Comparison of ENCODE assay signal across 15 mouse cellular contexts in the genomic region with DNA sequence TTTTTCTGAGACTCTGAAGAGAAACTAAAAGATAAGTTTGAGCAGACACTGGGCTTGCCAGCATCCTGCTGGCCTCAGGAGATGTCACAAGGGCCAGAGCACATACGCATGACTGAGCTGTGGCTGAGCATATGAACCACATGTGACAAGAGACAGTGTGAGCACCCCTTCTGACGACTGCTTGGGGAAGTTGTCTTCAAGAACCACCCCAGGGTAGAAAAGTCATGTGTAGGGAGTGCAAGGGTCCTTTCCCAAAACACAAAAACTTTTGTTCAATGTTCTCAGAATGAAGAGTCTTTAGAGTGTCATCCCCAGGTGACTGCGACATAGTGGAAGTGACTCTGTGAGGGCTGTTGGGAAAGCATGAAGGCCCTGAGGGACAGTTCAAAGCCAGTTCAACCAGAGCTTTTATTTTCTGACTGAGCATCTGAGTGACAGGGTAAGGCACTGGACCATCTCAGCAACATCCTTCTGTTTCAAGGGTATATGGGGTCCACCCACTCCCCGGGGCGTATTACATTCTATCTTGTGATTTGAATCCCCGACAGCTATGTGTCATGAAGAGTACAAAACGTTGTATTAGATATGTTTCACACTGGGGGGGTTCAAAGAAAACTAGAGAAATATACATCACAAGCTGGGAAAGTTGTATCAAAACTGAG. TPM values are rescaled to one million over a fixed set of nuclear protein-coding genes. Genes with fewer than 3 reads are reported as not detected.
DNase-seq lines count a peak whose midpoint lies in the region; ATAC-seq and TF ChIP-seq lines count a peak whose summit lies in the region.
"Had no signal": no experiment of that assay in that cellular context is flagged by ENCODE, and none has a peak within 500 bp of the region (broad histone marks: within the 10 kb centered on the region; RNA-seq: fewer than 3 reads in every experiment).

No protein-coding gene starts in this region.

- no peaks in the 10 kb centered on the region for H3K36me3 ChIP-seq in intestine, embryonic 14.5 days (ENCODE audit: control insufficient read depth, insufficient read depth, low read length)
- H3K36me3 ChIP-seq in intestine, postnatal 0 days (ENCODE audit: control insufficient read depth, insufficient read depth), result no peaks in the 10 kb centered on the region
- H3K36me3 ChIP-seq: embryonic facial prominence, embryonic 13.5 days; liver, embryonic 13.5 days had no signal

- no peak overlapping the region for H3K4me2 ChIP-seq in intestine, embryonic 14.5 days (ENCODE audit: low read length)
- H3K4me2 ChIP-seq in intestine, postnatal 0 days (replicated peaks; ENCODE audit: low read depth), result no peak overlapping the region
- H3K4me2 ChIP-seq: embryonic facial prominence, embryonic 13.5 days; forebrain, embryonic 13.5 days; liver, embryonic 13.5 days had no signal

- H3K27me3 ChIP-seq in intestine, embryonic 14.5 days (replicated peaks; ENCODE audit: control insufficient read depth, insufficient read depth, low read length), result no peaks in the 10 kb centered on the region
- no peaks in the 10 kb centered on the region for H3K27me3 ChIP-seq in intestine, postnatal 0 days (replicated peaks; ENCODE audit: control insufficient read depth, insufficient read depth, low read length)
- H3K27me3 ChIP-seq: embryonic facial prominence, embryonic 13.5 days; forebrain, embryonic 13.5 days; liver, embryonic 13.5 days had no signal

- H3K4me1 ChIP-seq in intestine, embryonic 14.5 days (replicated peaks; ENCODE audit: control insufficient read depth, insufficient read depth, low read length), result no peaks in the 10 kb centered on the region; the same call in 1 of the 2 replicates
- no peaks in the 10 kb centered on the region; the same call in 1 of the 2 replicates for H3K4me1 ChIP-seq in intestine, postnatal 0 days (replicated peaks; ENCODE audit: control insufficient read depth, insufficient read depth, low read length)
- H3K4me1 ChIP-seq: forebrain, embryonic 13.5 days had no signal

- H3K9me3 ChIP-seq in intestine, embryonic 14.5 days (ENCODE audit: control insufficient read depth, low read length), result no peaks in the 10 kb centered on the region
- H3K9me3 ChIP-seq in intestine, postnatal 0 days (ENCODE audit: control insufficient read depth), result no peaks in the 10 kb centered on the region
- H3K9me3 ChIP-seq: embryonic facial prominence, embryonic 13.5 days; forebrain, embryonic 13.5 days; liver, embryonic 13.5 days had no signal

- no peak for TF ChIP-seq CTCF in intestine, postnatal 0 days (IDR thresholded peaks at IDR 0.05; ENCODE audit: low read depth)

- peak; percentile 41 for DNase-seq in intestine, embryonic 14.5 days (ENCODE audit: low spot score)
- peak; percentile 80 to 85 for DNase-seq in B cell, adult 2 months
- DNase-seq in retina, postnatal 1 day, result peak; percentile 55
- DNase-seq in testis, postnatal 14 days (ENCODE audit: low spot score), result no peak
- DNase-seq in adipocyte (ENCODE audit: low spot score), result no peak
- DNase-seq in adrenal gland, postnatal 10 days, result no peak
- DNase-seq: cerebellum, adult 9-10 months; gastrocnemius, postnatal 25 days; kidney, postnatal 25 days; liver, embryonic 13.5 days had no signal

- no peak for ATAC-seq in intestine, embryonic 14.5 days (replicated peaks; ENCODE audit: low FRiP score, low TSS enrichment, low read depth)
- ATAC-seq in intestine, postnatal 0 days, result no peak
- ATAC-seq in common myeloid progenitor, adult 5-6 weeks (replicated peaks; ENCODE audit: low read depth, poor library complexity, severe bottlenecking), result peak; percentile 84
- ATAC-seq: forebrain, embryonic 13.5 days; midbrain, embryonic 16.5 days had no signal

- H3K27ac ChIP-seq in intestine, embryonic 14.5 days (ENCODE audit: low read depth), result no peak overlapping the region
- no peak overlapping the region for H3K27ac ChIP-seq in intestine, postnatal 0 days (ENCODE audit: low read depth, low read length)
- H3K27ac ChIP-seq: embryonic facial prominence, embryonic 13.5 days; forebrain, embryonic 13.5 days; liver, embryonic 13.5 days had no signal

- no peak overlapping the region for H3K4me3 ChIP-seq in intestine, embryonic 14.5 days (ENCODE audit: low read depth, low read length)
- H3K4me3 ChIP-seq in intestine, postnatal 0 days (ENCODE audit: low read depth, low read length), result no peak overlapping the region
- H3K4me3 ChIP-seq: embryonic facial prominence, embryonic 13.5 days; forebrain, embryonic 13.5 days; liver, embryonic 13.5 days had no signal

- H3K9ac ChIP-seq in intestine, embryonic 14.5 days (ENCODE audit: low read length), result no peak overlapping the region
- no peak overlapping the region for H3K9ac ChIP-seq in intestine, postnatal 0 days (ENCODE audit: low read depth, low read length)
- H3K9ac ChIP-seq: embryonic facial prominence, embryonic 13.5 days; forebrain, embryonic 13.5 days; liver, embryonic 13.5 days had no signal

- 84% methylated on average over 7 of the region's 7 CpGs for WGBS in intestine, embryonic 14.5 days
- 87% methylated on average over 7 of the region's 7 CpGs for WGBS in intestine, postnatal 0 days

RNA-seq across cellular contexts. Expression of a gene that starts 35.4 kb away (rescaled TPM):
- 15.8 TPM in 2 replicates for polyA plus RNA-seq in intestine, embryonic 14.5 days (2014; fragmentation: Nextera tagmentation; extraction: Ambion mirVana)
- 10.2 and 12.0 TPM in 2 replicates for polyA plus RNA-seq in intestine, postnatal 0 days (2015; fragmentation: Nextera tagmentation; extraction: Ambion mirVana)
- 20.6 and 26.9 TPM in 2 replicates for total RNA-seq in common myeloid progenitor, adult 5-6 weeks (2017)
- 10 to 100 TPM; 51.9 to 57.6 TPM for total RNA-seq in adrenal gland, postnatal 10 days (2021)

Comparison
In these comparisons a context has a peak if more than half of its experiments do, and no peak if none do; other contexts are left out.
1. DNase-seq: peak in intestine, embryonic 14.5 days (single experiment), B cell, adult 2 months (2 of 2) and retina, postnatal 1 day (single experiment); none in testis, postnatal 14 days (single experiment), adipocyte (single experiment) and adrenal gland, postnatal 10 days (single experiment).